Mouse (Mus musculus): ENCODE data around the gene Tppp3. TPM values are rescaled to one million over a fixed set of nuclear protein-coding genes. Genes with fewer than 3 reads are reported as not detected.

Gene Tppp3
- total RNA-seq, 2 experiments from 2014 or later: 24.0 to 43.0 TPM

- no peak for DNase-seq (ENCODE audit: low spot score in 2 of 2)
Observed at GRCm38 (mm10) chr8:105489281-105489680, 18.0 kb upstream of the Tppp3 start.

DNA sequence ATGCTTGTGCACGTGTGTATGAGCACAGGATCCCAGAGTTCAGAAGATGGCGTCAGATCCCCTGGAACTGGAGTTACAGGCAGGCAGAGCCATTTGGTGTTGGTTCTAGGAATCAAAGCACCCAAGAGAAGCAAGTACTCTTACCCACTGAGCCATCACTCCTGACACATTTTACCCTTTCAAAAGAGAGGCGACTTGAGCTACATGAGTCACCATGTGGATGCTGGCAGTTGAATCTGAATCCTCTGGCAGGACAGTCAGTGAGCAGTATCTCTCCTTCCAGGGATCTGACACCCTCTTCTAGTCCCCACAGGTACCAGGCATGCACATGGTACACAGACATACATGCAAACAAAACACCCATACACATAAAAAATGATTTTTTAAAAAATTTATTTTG, 16.8 kb upstream of the Tppp3 start:
- DNase-seq (ENCODE audit: low spot score in 2 of 2): no peak

- DNase-seq (ENCODE audit: low spot score in 2 of 2): peak in 1 of 2 experiments; percentile 47
Observed at GRCm38 (mm10) chr8:105484392-105484791, 13.1 kb upstream of the Tppp3 start.

DNA sequence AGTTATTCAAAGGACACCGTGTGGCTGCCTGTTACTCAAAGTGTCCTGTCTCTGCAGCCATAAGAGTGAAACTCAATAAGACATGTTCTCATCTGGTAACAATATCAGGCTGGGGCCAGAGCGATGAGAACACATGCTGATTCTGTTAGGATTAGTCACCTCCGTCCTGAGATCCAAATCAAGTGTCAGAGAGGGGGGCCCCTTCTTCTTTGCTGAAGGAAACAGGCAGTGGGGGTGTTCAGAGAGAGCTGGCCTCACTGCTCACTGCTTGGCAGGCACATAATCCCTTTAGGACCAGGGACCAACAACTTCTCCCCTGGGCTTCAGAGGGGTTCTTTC, 12.7 kb upstream of the Tppp3 start:
- DNase-seq (ENCODE audit: low spot score in 2 of 2): no peak

GRCm38 (mm10) chr8:105483212-105484029, 12.1 kb upstream of the Tppp3 start:
- DNase-seq (ENCODE audit: low spot score in 2 of 2): no peak

DNA sequence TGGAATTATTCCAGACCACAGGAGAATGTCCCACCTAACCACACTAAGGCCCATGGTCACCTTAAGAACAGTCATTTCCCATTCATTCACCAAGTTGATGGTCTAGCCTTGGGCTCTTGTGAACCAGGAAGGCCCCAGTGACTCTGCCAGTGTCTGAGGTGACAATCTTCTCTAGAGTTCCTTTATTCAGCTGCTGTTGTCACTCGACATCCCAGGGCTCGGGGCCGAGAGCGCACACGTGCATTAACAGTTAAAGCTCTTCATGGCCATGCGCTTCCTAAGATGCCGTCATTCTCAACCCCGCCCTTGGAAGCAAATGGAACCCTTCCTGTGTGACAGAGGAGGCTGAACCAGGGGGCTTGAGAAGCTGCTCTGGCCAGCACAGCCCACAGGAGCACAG, 10.8 kb upstream of the Tppp3 start:
- no peak for DNase-seq (ENCODE audit: low spot score in 2 of 2)

GRCm38 (mm10) chr8:105481453-105481852, 10.1 kb upstream of the Tppp3 start:
- no peak for DNase-seq (ENCODE audit: low spot score in 2 of 2)

DNA sequence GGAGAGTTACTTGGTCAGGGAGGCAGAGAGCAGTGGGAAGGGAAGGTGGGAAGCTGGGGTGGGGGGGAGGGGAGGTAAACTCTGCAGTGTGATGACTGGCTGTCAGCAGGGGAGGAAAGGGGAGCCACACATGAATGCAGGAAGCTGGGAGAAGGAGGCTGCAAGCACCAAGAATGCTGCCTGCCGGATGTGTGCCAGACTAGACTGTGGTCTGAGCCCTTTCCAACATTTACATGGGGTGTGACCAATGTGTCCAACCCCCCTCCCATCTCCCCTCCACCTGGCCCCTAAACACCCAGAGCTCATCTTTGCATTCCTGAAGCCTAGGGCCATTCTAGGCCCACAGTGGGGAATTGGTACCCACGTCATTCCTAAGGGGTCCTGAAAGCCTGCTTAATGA, 9.7 kb upstream of the Tppp3 start:
- DNase-seq (ENCODE audit: low spot score in 2 of 2): no peak

DNA sequence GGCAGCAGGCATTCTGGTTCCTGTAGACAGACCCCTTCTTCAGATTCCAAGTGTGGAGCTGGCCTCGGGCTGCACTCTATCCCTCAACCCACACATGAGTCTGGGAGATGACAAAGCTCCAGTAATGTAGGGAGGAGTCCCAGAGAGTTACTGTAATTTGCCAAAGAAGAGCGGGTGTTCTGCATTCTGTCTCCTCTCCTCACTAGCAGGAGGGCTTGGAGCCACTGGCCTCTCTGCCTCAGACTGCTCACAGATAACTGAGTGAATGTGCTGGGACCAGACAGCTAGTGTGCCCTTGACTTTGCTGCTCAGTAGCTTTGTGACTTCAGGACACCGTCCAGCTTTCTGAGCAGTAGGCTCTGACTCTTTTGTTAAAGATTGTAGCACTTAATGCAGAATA, 6.5 kb upstream of the Tppp3 start:
- no peak for DNase-seq (ENCODE audit: low spot score in 2 of 2)

DNA sequence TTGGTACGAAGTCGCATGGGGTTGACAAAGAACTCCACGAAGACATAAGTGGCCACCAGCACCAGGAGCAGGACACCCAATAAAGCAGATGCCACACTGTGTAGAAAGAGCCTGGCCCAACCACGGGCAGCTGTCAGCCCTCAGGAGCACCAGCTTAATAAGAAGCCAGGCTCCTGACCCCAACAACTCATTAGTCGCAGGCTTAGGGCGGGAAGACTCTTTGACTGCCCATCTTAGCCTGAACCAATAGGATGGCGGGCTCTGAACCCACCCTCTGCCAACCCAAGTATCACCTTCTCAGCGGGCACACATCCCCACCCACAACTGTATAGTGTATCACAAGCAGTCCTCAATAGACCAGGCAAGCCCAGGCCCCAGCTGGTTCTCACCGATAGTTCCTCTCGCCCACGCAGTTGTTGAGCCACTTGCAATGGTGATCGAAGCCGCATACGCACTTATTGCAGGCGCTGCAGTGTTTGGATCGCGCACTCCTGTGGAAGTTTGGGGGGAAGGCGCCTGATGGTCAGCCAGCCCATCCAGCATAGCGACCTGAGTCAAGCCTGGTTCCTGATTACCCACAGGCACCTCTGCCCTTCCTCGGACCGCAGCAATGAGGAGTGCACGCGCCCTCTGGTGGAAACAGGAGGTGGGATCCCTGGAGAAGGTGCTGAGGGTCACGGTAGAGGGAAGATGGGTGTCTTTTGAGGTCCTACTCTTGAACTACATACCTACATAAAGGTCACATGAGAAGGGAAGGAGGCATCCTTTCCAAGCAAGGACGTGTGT, 5.5 kb upstream of the Tppp3 start:
- peak; percentile 41 to 55 for DNase-seq (ENCODE audit: low spot score in 2 of 2)

- DNase-seq (ENCODE audit: low spot score in 2 of 2): no peak
Observed at GRCm38 (mm10) chr8:105476161-105476560, 4.8 kb upstream of the Tppp3 start.

GRCm38 (mm10) chr8:105475742-105476141, 4.4 kb upstream of the Tppp3 start:
- DNase-seq (ENCODE audit: low spot score in 2 of 2): no peak

DNA sequence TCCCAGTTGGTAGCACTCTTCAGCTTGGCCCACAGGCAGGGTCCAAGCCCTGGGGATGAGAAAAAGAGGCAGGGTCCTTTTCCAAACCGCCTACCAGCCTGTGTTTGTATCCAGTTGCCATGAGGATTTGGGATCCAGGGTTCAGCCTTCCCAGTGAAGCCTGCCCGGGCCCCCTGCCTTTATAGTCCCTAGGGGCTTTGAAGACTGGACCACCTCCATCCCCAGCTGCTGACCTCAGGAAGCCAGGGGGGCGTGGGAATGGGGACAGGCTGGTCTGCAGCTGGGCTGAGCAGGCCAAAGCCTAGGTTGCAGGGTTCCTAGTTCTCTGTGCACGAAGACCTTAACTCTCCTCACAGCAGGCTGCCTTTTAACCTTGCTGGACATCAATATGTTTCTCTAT, 3.9 kb upstream of the Tppp3 start:
- no peak for DNase-seq (ENCODE audit: low spot score in 2 of 2)

DNA sequence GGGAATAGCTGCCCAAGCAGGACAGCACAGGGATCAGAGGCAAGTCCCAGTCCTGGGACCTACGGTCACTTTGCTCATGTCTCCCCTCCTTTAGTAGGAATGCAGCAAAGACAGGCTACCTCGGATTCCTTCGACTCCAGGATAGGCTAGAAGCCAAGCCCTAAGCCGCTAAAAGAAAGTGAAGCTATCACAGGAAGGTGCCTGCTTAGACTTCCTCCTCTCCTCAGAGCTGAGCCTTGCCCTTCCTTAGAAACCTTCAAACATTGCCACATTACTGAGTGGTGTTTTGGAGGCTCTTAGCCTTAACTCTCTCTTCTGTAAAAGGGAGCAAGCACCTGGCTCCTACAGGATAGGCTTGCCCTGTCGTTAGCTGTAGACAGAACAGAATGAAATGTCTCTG, 3.4 kb upstream of the Tppp3 start:
- no peak for DNase-seq (ENCODE audit: low spot score in 2 of 2)

- no peak for DNase-seq (ENCODE audit: low spot score in 2 of 2)
Observed at GRCm38 (mm10) chr8:105473816-105474606, 2.7 kb upstream of the Tppp3 start.

DNA sequence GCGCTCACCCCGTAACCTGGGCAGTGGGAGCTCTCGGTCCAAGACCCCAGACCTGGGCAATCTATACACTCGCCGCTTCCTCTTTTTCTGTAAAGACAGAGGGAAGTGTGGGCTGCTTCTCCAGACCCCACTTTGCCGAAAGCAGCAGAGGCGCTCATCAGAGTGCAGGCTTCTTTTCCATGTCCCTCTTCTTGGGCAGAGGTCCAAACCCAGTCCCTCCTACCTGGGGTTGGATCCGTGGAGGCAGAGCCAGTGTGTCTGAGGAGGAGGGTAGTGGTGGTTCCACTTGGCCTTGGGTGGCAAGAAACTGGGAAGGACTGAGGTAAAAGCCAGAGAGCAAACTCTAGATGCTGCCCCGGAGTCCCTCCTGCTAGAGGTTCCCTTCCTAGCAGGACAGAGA, 1.7 kb upstream of the Tppp3 start:
- DNase-seq (ENCODE audit: low spot score in 2 of 2): no peak

GRCm38 (mm10) chr8:105472414-105472932, 1.1 kb upstream of the Tppp3 start:
- no peak for DNase-seq (ENCODE audit: low spot score in 2 of 2)

DNA sequence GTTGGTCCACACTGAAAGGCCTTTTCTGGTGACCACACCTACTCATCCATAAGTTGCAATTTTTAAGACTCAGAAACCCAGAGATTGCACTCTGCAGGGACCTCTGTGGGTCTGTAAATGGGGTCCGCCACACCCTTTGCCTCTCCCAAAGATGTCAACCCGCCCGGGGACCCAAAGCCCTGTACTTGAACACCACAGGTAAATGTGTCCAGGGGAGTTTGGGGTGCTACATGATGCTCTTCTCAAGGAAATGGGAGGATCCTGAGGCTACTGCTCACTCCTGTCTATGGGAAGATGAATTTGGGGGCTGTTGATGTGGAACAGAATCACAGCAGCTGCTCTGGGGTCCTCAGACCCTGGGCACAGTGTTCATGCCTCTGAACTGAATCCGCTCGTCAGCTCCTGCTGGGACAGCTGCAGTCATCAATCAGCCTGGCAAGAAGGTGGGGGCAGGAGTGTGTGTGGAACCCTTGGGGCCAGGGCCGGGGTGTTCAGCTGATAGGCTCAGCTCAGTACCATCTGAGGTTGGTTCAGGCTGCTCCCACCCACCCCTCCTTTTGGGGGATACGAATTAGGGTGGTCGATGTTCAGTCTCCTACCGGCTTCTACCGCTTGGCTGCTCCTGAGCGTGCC, 529 bp downstream of the Tppp3 start:
- no peak for DNase-seq (ENCODE audit: low spot score in 2 of 2)

DNA sequence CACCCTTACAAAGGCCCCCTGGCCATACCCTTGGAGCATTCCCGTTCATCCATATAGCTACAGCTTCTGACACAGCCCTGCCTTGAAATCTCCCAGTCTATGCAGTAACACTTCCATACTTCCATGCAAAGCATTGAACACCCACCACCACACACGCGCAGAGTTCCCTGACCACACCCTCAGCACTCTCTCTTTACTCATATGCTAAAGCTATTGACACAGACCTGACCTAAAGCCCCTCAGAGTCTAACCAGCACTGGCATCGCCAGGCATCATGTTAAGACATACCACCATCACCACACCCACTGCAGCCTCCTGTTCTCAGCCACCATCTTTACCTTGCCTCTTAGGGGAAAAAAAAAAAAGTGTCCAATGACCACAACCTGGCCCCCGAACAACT, 1.1 kb downstream of the Tppp3 start:
- no peak for DNase-seq (ENCODE audit: low spot score in 2 of 2)

GRCm38 (mm10) chr8:105469816-105470215, 1.5 kb downstream of the Tppp3 start:
- no peak for DNase-seq (ENCODE audit: low spot score in 2 of 2)

Measured in adrenal gland, adult 18-20 months (tissue).